Mouse (Mus musculus): ENCODE data around the gene Olfr1426.
"Not testable (repeated sequence)": the region's sequence is repeated elsewhere in the genome, so short reads cannot be mapped to it uniquely, and the experiment has no call there.

DNA sequence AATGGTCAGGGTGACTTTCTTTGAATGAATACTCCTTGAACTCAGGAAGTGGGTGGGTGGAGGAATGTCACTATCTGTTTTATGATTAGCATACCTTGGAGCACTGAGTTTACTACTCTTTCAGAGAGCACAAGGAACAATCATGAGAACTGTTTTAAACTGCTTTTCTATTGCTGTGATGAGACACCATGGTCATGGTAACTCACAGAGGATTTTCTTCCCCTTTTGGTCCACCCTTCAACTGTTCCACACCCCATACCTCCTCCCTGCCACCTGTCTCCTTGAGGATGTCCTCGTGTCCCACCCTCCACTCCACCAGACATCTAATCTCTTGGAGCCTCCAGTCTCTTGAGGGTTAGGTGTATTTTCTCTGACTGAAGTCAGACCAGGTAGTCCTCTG is 24.0 kb downstream of the Olfr1426 start:
- not testable (repeated sequence) for TF ChIP-seq CTCF, EP300 (IDR thresholded peaks at IDR 0.05; ENCODE audit: low read depth)
